Mouse (Mus musculus) CH12.LX (cell line): Measurements from ENCODE around the gene Prkcb. TPM values are rescaled to one million over a fixed set of nuclear protein-coding genes. Genes with fewer than 3 reads are reported as not detected.

Experiments used
- DNase-seq: peaks from one replicate; pipeline ENCODE4 v3.0.0-alpha.2; 2013; ENCODE audit errors: extremely low read depth
- H3K27ac ChIP-seq: 2 replicates; pipeline ENCODE4 v1.5.1; 2012; ENCODE audit warnings: low read depth, mild to moderate bottlenecking, control low read depth, moderate library complexity; ENCODE audit not compliant: insufficient read depth
- H3K27me3 ChIP-seq: replicated peaks from 2 replicates; pipeline ENCODE3; 2012; ENCODE audit warnings: inconsistent platforms
- H3K36me3 ChIP-seq, 2 experiments: replicated peaks in 1 of 2; 2 replicates each; pipeline versions ENCODE3 to v1.6.1; 2012; ENCODE audit warnings: inconsistent platforms in 1 of 2, low read length in 1 of 2, mild to moderate bottlenecking in 1 of 2, mixed read lengths in 1 of 2, moderate library complexity in 1 of 2; ENCODE audit not compliant: control insufficient read depth in 1 of 2, insufficient read depth in 1 of 2
- H3K4me1 ChIP-seq, 2 experiments: 2 replicates each; pipeline ENCODE4 v1.6.1; 2012; ENCODE audit warnings: inconsistent platforms in 1 of 2, moderate library complexity in 1 of 2; ENCODE audit not compliant: insufficient read depth in 2 of 2, control insufficient read depth in 1 of 2
- H3K4me2 ChIP-seq: 2 replicates; pipeline ENCODE4 v1.6.1; 2012; ENCODE audit warnings: low read depth, mild to moderate bottlenecking, control low read depth; ENCODE audit not compliant: poor library complexity, insufficient read depth, severe bottlenecking
- H3K4me3 ChIP-seq, 3 experiments: fragments of 150-350 bp in 1 of 3; sonication (generic) in 1 of 3; replicated peaks in 1 of 3; 2 replicates each; pipeline versions ENCODE3 to v1.5.1; 2011 to 2012; ENCODE audit warnings: low read depth in 2 of 3, low read length in 2 of 3, mild to moderate bottlenecking in 2 of 3, moderate library complexity in 2 of 3, control low read depth in 1 of 3, improper control_type of control experiment in 1 of 3, inconsistent platforms in 1 of 3, mixed read lengths in 1 of 3; ENCODE audit not compliant: poor library complexity in 1 of 3
- H3K79me2 ChIP-seq: replicated peaks from 2 replicates; pipeline ENCODE4 v1.6.1; 2012; ENCODE audit warnings: mild to moderate bottlenecking, moderate library complexity; ENCODE audit not compliant: control insufficient read depth, poor library complexity, insufficient read depth, severe bottlenecking; ENCODE audit errors: extremely low read depth
- H3K9ac ChIP-seq: 2 replicates; pipeline ENCODE4 v1.6.1; 2012; ENCODE audit warnings: low read depth, mild to moderate bottlenecking, control low read depth, moderate library complexity; ENCODE audit not compliant: insufficient read depth
- H3K9me3 ChIP-seq: replicated peaks from 2 replicates; pipeline ENCODE3; 2012; ENCODE audit warnings: low read length, inconsistent platforms, mixed read lengths
- E2F4 ChIP-seq: IDR thresholded peaks from 2 replicates; pipeline ENCODE4 v1.6.1; 2011; ENCODE audit warnings: low read depth, low read length, improper control_type of control experiment; ENCODE audit not compliant: insufficient replicate concordance
- ELF1 ChIP-seq: IDR thresholded peaks from 2 replicates; pipeline ENCODE4 v1.6.1; 2014; ENCODE audit warnings: low read depth, mild to moderate bottlenecking, inconsistent platforms, low read length, improper control_type of control experiment
- EP300 ChIP-seq: IDR thresholded peaks from 2 replicates; pipeline ENCODE4 v1.6.1; 2011; ENCODE audit warnings: low read length, improper control_type of control experiment
- IRF4 ChIP-seq: IDR thresholded peaks from 2 replicates; pipeline ENCODE4 v1.6.1; 2014; ENCODE audit warnings: low read depth, mild to moderate bottlenecking, inconsistent platforms, low read length, improper control_type of control experiment
- KAT2A ChIP-seq: IDR thresholded peaks from 2 replicates; pipeline ENCODE4 v1.6.1; 2012; ENCODE audit warnings: low read length, improper control_type of control experiment, inconsistent platforms; ENCODE audit not compliant: insufficient replicate concordance
- MAX ChIP-seq: IDR thresholded peaks from 2 replicates; pipeline ENCODE4 v1.6.1; 2011; ENCODE audit warnings: low read length, improper control_type of control experiment
- MAZ ChIP-seq: IDR thresholded peaks from 2 replicates; pipeline ENCODE4 v1.6.1; 2012; ENCODE audit warnings: low read depth, mild to moderate bottlenecking, inconsistent platforms, low read length, improper control_type of control experiment, moderate library complexity
- MYC ChIP-seq: IDR thresholded peaks from 2 replicates; pipeline ENCODE4 v1.6.1; 2011; ENCODE audit warnings: low read depth, mild to moderate bottlenecking, improper control_type of control experiment, low read length
- NELFE ChIP-seq: IDR thresholded peaks from 2 replicates; pipeline ENCODE4 v1.6.1; 2011; ENCODE audit warnings: low read depth, low read length, improper control_type of control experiment
- NRF1 ChIP-seq: IDR thresholded peaks from 2 replicates; pipeline ENCODE4 v1.6.1; 2014; ENCODE audit warnings: low read depth, mild to moderate bottlenecking, inconsistent platforms, low read length, improper control_type of control experiment, moderate library complexity
- PAX5 ChIP-seq: IDR thresholded peaks from 2 replicates; pipeline ENCODE4 v1.6.1; 2012; ENCODE audit warnings: low read length, inconsistent platforms, mixed read lengths
- POLR2AphosphoS2 ChIP-seq: IDR thresholded peaks from 2 replicates; pipeline ENCODE4 v1.6.1; 2011; ENCODE audit warnings: low read depth, low read length, improper control_type of control experiment
- RCOR1 ChIP-seq: conservative IDR thresholded peaks from 2 replicates; pipeline ENCODE4 v1.6.1; 2012; ENCODE audit warnings: low read depth, mild to moderate bottlenecking, inconsistent platforms, low read length, improper control_type of control experiment
- SMC3 ChIP-seq: IDR thresholded peaks from 2 replicates; pipeline ENCODE4 v1.6.1; 2011; ENCODE audit warnings: low read depth, low read length, improper control_type of control experiment
- TBP ChIP-seq: conservative IDR thresholded peaks from 2 replicates; pipeline ENCODE4 v1.6.1; 2011; ENCODE audit warnings: low read depth, low read length, improper control_type of control experiment
- TCF12 ChIP-seq: IDR thresholded peaks from 2 replicates; pipeline ENCODE4 v1.6.1; 2014; ENCODE audit warnings: low read depth, mild to moderate bottlenecking, inconsistent platforms, low read length, improper control_type of control experiment
- ZMIZ1 ChIP-seq: IDR thresholded peaks from 2 replicates; pipeline ENCODE4 v1.6.1; 2012; ENCODE audit warnings: low read depth, mild to moderate bottlenecking, inconsistent platforms, low read length, improper control_type of control experiment
- dilution Hi-C: fragments of 300-500 bp; cut with MboI; formaldehyde crosslinking; loops from 2 replicates; pipeline ENCODE4 v1.14.3; 2020; ENCODE audit warnings: low sequenced_read_pairs; ENCODE audit not compliant: extremely low pct_unique_long_range_greater_than_20kb, extremely low pct_ligation_motif_present
- in situ Hi-C: fragments of 300-500 bp; cut with MboI; formaldehyde crosslinking; loops from 3 replicates; pipeline ENCODE4 v1.14.3; 2019; ENCODE audit warnings: low sequenced_read_pairs, low pct_ligation_motif_present, low pct_unique_long_range_greater_than_20kb, mixed read lengths
- polyA plus RNA-seq: library from polyadenylated mRNA; unstranded; fragments of >175 nt; gene quantifications from 2 replicates; pipeline ENCODE4 v1.2.1, GENCODE M21; 2012; ENCODE audit warnings: low read depth; ENCODE audit not compliant: insufficient read length
- total RNA-seq, 2 experiments: library from RNA; depleted of rRNA; stranded (reverse); fragments of 300-350 nt in 1 of 2; fragments of >200 nt in 1 of 2; gene quantifications; 2 replicates each; pipeline ENCODE4 v1.2.3; 2012 to 2014

The Prkcb gene
- total and polyA plus RNA-seq, 3 experiments: 323 to 463 (median 337) TPM

DNA sequence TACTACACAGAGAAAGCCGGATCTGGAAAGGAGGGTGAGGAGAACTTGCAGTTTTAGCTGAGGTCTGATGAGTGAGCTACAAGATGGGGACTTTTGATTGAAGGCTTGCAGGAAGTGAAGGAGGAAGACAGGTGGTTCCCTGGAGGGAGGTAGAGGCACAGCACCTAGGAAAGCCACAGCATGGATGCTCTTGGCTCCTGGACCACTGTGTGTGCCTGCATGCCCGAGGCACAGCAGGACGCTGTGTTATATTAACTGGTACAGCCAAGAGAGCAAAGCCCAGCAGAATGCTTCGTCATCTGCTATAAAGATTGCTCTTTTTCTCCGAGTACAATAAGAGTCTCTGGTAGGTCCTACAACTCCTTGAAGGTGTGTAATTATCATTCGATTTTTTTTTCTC is 188.1 kb downstream of the Prkcb start:
- dilution Hi-C loops: no loop called here

DNA sequence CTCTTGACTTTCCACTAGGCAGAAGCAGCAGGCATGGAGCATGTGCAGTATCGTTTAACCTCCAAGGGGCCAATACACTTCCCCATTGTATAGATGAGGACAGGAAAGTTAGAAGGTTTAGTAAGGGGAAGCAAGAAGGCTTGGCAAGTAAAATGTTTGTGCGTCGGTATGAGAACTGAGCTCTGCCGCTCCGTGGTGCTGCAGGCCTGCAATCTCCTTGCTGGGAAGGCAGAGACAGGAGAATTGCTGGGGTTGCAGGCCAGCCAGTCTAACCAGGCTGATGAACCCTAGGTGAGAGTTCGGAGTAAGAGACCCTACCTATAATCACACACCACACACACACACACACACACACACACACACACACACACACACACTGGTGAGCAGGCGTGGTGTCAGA is 188.6 kb downstream of the Prkcb start:
- Histone ChIP-seq H3K4me1 (peaks cover 0 to 13% of the 10 kb centered on the region in 2 experiments; a peak in 1 of 4 replicates), H3K9me3 (peaks cover 31% of the 10 kb centered on the region), H3K36me3 (peaks cover 73 to 99% of the 10 kb centered on the region in 2 experiments), H3K27ac (no peak overlapping the region), H3K4me3 (no peak overlapping the region), H3K9ac (no peak overlapping the region), H3K79me2 (no peaks in the 10 kb centered on the region), H3K4me2 (no peak overlapping the region), H3K27me3 (no peaks in the 10 kb centered on the region)
- in situ Hi-C loops: loop anchor here (10.0 kb wide), 1 partner anchor 448 kb away; no protein-coding TSS in a partner anchor
- no peak for TF ChIP-seq ELF1
- TF ChIP-seq EP300: no peak
- no peak for TF ChIP-seq MYC
- no peak for TF ChIP-seq SMC3
- TF ChIP-seq RCOR1: no peak
- TF ChIP-seq IRF4: no peak
- no peak for TF ChIP-seq ZMIZ1
- no peak for TF ChIP-seq MAX
- TF ChIP-seq MAZ: no peak
- TF ChIP-seq PAX5: no peak
- TF ChIP-seq POLR2AphosphoS2: no peak
- no peak for TF ChIP-seq TCF12
- no peak for TF ChIP-seq NRF1
- TF ChIP-seq TBP: no peak
- no peak for DNase-seq
- dilution Hi-C loops: no loop called here

More for the DNA sequence above, 188.1 kb downstream of the Prkcb start:
- peaks cover 31% of the 10 kb centered on the region for H3K9me3 ChIP-seq
- H3K9ac ChIP-seq: no peak overlapping the region
- H3K4me2 ChIP-seq: no peak overlapping the region
- peaks cover 0 to 13% of the 10 kb centered on the region in 2 experiments; a peak in 1 of 4 replicates for H3K4me1 ChIP-seq
- H3K4me3 ChIP-seq: no peak overlapping the region
- in situ Hi-C loops: loop anchor here (10.0 kb wide), 1 partner anchor 448 kb away; no protein-coding TSS in a partner anchor
- H3K79me2 ChIP-seq: no peaks in the 10 kb centered on the region
- peaks cover 77 to 99% of the 10 kb centered on the region in 2 experiments for H3K36me3 ChIP-seq
- no peak for DNase-seq
- no peak overlapping the region for H3K27ac ChIP-seq
- TF ChIP-seq NELFE (no peak), E2F4 (no peak), KAT2A (no peak)
- TF ChIP-seq, all 38 proteins: peak for 0
- H3K27me3 ChIP-seq: no peaks in the 10 kb centered on the region
